Mouse (Mus musculus) hindbrain, embryonic 15.5 days (tissue): ENCODE measurements around the gene Sez6l2. TPM values are rescaled to one million over a fixed set of nuclear protein-coding genes. Genes with fewer than 3 reads are reported as not detected.

Experiments used
- ATAC-seq: fragments of 200-750 bp; cut with Nextera tagmentation; 2 replicates; pipeline ENCODE4 v1.8.0; 2017; ENCODE audit warnings: low read depth, moderate number of reproducible peaks, moderate TSS enrichment; ENCODE audit not compliant: low FRiP score
- H3K27ac ChIP-seq: fragments of 300-500 bp; sonication (generic); replicated peaks from 2 replicates; pipeline ENCODE4 v1.5.1; 2015; ENCODE audit warnings: mild to moderate bottlenecking, inconsistent platforms
- H3K27me3 ChIP-seq: fragments of 300-500 bp; sonication (generic); 2 replicates; pipeline ENCODE4 v1.6.1; 2015; ENCODE audit warnings: control low read depth, inconsistent platforms
- H3K36me3 ChIP-seq: fragments of 300-500 bp; sonication (generic); 2 replicates; pipeline ENCODE4 v1.6.1; 2015; ENCODE audit warnings: control low read depth, inconsistent platforms
- H3K4me1 ChIP-seq: fragments of 300-500 bp; sonication (generic); replicated peaks from 2 replicates; pipeline ENCODE4 v1.6.1; 2015; ENCODE audit warnings: control low read depth, inconsistent platforms
- H3K4me2 ChIP-seq: fragments of 300-500 bp; sonication (generic); 2 replicates; pipeline ENCODE4 v1.6.1; 2015; ENCODE audit warnings: moderate library complexity, mild to moderate bottlenecking, inconsistent platforms
- H3K4me3 ChIP-seq: fragments of 300-500 bp; sonication (generic); 2 replicates; pipeline ENCODE4 v1.5.1; 2015; ENCODE audit warnings: mild to moderate bottlenecking, inconsistent platforms
- H3K9ac ChIP-seq: fragments of 300-500 bp; sonication (generic); 2 replicates; pipeline ENCODE4 v1.6.1; 2015; ENCODE audit warnings: inconsistent platforms
- H3K9me3 ChIP-seq: fragments of 300-500 bp; sonication (generic); 2 replicates; pipeline ENCODE4 v1.6.1; 2016; ENCODE audit warnings: control low read depth, inconsistent platforms
- WGBS: fragments of 180-500 bp; shearing (Covaris S2); methylation state at CpG from one replicate; pipeline ENCODE4 v1.1.7; 2015; 5-methylcytosine and 5-hydroxymethylcytosine counted together
- polyA plus RNA-seq: library from polyadenylated mRNA; unstranded; fragments of >200 nt; fragmentation: Nextera tagmentation; extraction: Ambion mirVana; gene quantifications from 2 replicates; pipeline ENCODE4 v1.2.1, GENCODE M21; 2015

Gene Sez6l2
- polyA plus RNA-seq, 1 experiment from 2014 or later: 55.9 TPM

- ATAC-seq: no peak
- no peak overlapping the region for H3K9ac ChIP-seq
- H3K4me2 ChIP-seq: no peak overlapping the region
- peaks cover 80% of the 10 kb centered on the region for H3K36me3 ChIP-seq
- 0 out of 2 replicates have a peak, but pooled peaks cover 7% of the 10 kb centered on the region for H3K27me3 ChIP-seq
- H3K9me3 ChIP-seq: no peaks in the 10 kb centered on the region
- 33% methylated on average over 19 of the region's 19 CpGs for WGBS
- no peak overlapping the region for H3K27ac ChIP-seq
- no peaks in the 10 kb centered on the region for H3K4me1 ChIP-seq
- no peak overlapping the region for H3K4me3 ChIP-seq
Observed at GRCm38 (mm10) chr7:126963548-126964286, 13.4 kb downstream of the Sez6l2 start.

- Histone ChIP-seq H3K27me3 (0 out of 2 replicates have a peak, but pooled peaks cover 7% of the 10 kb centered on the region), H3K27ac (no peak overlapping the region), H3K4me3 (no peak overlapping the region), H3K4me2 (no peak overlapping the region), H3K4me1 (no peaks in the 10 kb centered on the region), H3K36me3 (peaks cover 81% of the 10 kb centered on the region), H3K9ac (no peak overlapping the region), H3K9me3 (no peaks in the 10 kb centered on the region)
- ATAC-seq: no peak
- WGBS: 59% methylated on average over 3 of the region's 3 CpGs
Observed at GRCm38 (mm10) chr7:126965568-126965967, 15.2 kb downstream of the Sez6l2 start.

DNA sequence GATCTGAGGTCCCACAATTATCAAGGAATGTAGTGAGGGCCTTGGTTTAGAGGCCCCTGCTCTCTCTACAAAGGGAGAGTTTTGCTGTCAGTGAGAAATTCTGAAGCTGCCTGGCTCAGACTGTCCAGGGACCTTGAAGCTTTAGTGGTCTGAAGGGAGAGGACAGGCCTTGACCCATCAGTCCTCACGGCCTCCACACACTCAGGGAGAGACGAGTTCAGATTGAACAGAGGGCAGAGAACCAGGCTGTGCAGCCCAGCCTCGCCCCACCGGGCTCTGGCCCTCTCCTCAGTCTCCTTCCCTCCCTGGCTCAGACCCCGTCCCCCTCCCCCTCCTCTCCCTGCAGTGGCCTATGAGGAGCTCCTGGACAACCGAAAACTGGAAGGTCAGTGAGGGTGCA, 17.0 kb downstream of the Sez6l2 start:
- 0 out of 2 replicates have a peak, but pooled peaks cover 2% of the 10 kb centered on the region for H3K27me3 ChIP-seq
- no peak overlapping the region for H3K27ac ChIP-seq
- 57% methylated on average over 5 of the region's 6 CpGs for WGBS
- H3K4me2 ChIP-seq: no peak overlapping the region
- H3K36me3 ChIP-seq: peaks cover 81% of the 10 kb centered on the region
- no peak overlapping the region for H3K9ac ChIP-seq
- no peaks in the 10 kb centered on the region for H3K4me1 ChIP-seq
- ATAC-seq: no peak
- H3K9me3 ChIP-seq: no peaks in the 10 kb centered on the region
- no peak overlapping the region for H3K4me3 ChIP-seq

DNA sequence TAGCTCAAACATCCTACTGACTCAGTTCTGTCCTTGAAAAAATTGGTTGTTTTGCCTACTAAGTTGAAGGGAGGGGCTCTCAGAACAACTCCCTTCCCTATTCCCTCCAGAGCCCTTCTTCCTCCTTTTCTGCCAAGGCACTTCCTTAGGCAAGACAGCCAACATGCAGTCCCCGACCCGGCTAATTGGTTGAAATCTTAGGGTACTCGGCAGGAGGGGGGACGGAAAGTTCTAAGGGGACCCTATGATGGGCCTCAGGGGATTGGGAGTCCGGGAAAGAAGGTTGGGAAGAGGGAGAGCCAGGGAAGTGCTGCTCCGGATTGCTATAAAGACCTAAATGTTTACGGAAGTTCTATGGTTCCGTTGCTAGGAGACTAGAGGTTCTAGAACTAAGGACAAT, 25.1 kb downstream of the Sez6l2 start:
- no peaks in the 10 kb centered on the region for H3K27me3 ChIP-seq

DNA sequence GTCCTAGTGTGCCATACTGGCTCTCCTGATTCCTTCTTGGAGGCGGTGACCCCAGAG, 25.4 kb downstream of the Sez6l2 start, which contains the start of gene Cdipt:
TSS of gene Cdipt (plus strand) at position 22 of the 57 bp plus-strand sequence.
- no peak for ATAC-seq
- peak within 1 kb of the TSS; percentile 99 for H3K27ac ChIP-seq
- WGBS: 15% methylated on average over 1 of the region's 1 CpGs
- H3K9me3 ChIP-seq: no peaks in the 10 kb centered on the region
- H3K4me2 ChIP-seq: peak within 1 kb of the TSS; percentile 71
- H3K9ac ChIP-seq: peak within 1 kb of the TSS; percentile 100
- peaks cover 16% of the 10 kb centered on the region for H3K4me1 ChIP-seq
- H3K36me3 ChIP-seq: peaks cover 33% of the 10 kb centered on the region
- no peaks in the 10 kb centered on the region for H3K27me3 ChIP-seq
- H3K4me3 ChIP-seq: peak within 1 kb of the TSS; percentile 99

More for the DNA sequence above, 25.1 kb downstream of the Sez6l2 start:
- H3K36me3 ChIP-seq: peaks cover 36% of the 10 kb centered on the region
- H3K4me2 ChIP-seq: peak overlapping the region; percentile 71
- peak overlapping the region; percentile 99 for H3K27ac ChIP-seq
- H3K4me3 ChIP-seq: peak overlapping the region; percentile 99
- no peak for ATAC-seq
- H3K9ac ChIP-seq: no peak overlapping the region
- H3K4me1 ChIP-seq: peaks cover 16% of the 10 kb centered on the region
- no peaks in the 10 kb centered on the region for H3K9me3 ChIP-seq
- 15% methylated on average over 8 of the region's 8 CpGs for WGBS

- peak; percentile 95 for ATAC-seq
- peaks cover 33% of the 10 kb centered on the region for H3K36me3 ChIP-seq
Observed at GRCm38 (mm10) chr7:126975950-126976866, 25.8 kb downstream of the Sez6l2 start, which contains the start of gene Cdiptos. Gene Cdiptos, minus strand, starts transcription at chr7:126976098.

DNA sequence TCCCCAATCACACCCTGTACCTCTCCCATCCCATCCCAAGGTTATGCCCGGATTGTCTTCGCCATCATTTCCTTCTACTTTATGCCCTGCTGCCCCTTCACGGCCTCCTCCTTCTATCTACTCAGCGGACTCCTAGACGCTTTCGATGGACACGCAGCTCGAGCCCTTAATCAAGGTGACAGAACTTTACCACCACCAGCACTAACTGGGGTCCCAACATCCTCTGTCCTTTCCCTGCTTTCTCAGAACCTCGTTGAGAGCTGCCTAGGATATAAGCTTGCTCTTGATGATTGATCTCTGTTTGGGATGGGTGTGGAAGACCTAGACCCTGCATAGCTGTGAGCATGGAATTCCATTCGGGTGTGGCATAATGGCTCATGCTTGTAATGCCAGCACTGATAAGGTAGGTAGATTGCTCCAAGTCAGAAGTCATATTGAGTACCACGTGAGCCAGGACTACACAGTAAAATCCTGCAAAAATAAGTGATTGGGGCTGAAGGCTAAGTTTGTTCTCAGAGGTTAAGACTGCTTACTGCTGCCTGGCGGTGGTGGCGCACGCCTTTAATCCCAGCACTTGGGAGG, 26.6 kb downstream of the Sez6l2 start:
- H3K4me1 ChIP-seq: peaks cover 16% of the 10 kb centered on the region
- peaks cover 27% of the 10 kb centered on the region for H3K36me3 ChIP-seq
- peak overlapping the region; percentile 71 for H3K4me2 ChIP-seq
- peak overlapping the region; percentile 99 for H3K27ac ChIP-seq
- H3K27me3 ChIP-seq: no peaks in the 10 kb centered on the region
- ATAC-seq: no peak
- no peaks in the 10 kb centered on the region for H3K9me3 ChIP-seq
- peak overlapping the region; percentile 99 for H3K4me3 ChIP-seq
- peak overlapping the region; percentile 100 for H3K9ac ChIP-seq
- 30% methylated on average over 14 of the region's 14 CpGs for WGBS

More at GRCm38 (mm10) chr7:126975950-126976866, 25.8 kb downstream of the Sez6l2 start, which contains the start of gene Cdiptos:
- Histone ChIP-seq H3K4me2 (peak within 1 kb of the TSS; percentile 71), H3K27ac (peak within 1 kb of the TSS; percentile 99), H3K27me3 (no peaks in the 10 kb centered on the region), H3K9ac (peak within 1 kb of the TSS; percentile 100), H3K4me1 (peaks cover 16% of the 10 kb centered on the region), H3K4me3 (peak within 1 kb of the TSS; percentile 99), H3K9me3 (no peaks in the 10 kb centered on the region)
- WGBS: under 1% methylated on average over 55 of the region's 55 CpGs

DNA sequence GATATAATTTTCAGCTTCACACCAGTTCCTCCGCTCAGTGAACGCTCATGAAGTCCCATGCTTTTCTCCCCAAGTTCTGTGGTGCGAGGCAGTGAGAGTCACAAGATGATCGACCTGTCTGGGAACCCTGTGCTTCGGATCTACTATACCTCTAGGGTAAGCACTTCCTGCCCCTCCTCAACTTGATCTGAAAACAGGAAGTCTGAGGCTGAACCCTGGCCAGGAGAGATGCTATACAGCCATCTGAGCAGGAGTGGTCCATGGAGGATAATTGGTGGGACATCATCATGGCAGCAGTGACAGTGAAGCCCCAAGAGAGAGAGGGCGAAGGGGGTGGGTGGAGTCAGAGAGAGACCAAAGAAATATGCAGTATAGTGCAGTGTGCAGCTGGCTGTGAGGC, 28.5 kb downstream of the Sez6l2 start:
- Histone ChIP-seq H3K4me3 (no peak overlapping the region), H3K9ac (no peak overlapping the region), H3K4me2 (no peak overlapping the region), H3K36me3 (peaks cover 23% of the 10 kb centered on the region; the same call in 1 of the 2 replicates), H3K4me1 (peaks cover 16% of the 10 kb centered on the region), H3K9me3 (no peaks in the 10 kb centered on the region), H3K27me3 (no peaks in the 10 kb centered on the region), H3K27ac (no peak overlapping the region)
- WGBS: 87% methylated on average over 6 of the region's 6 CpGs
- ATAC-seq: no peak

- no peak overlapping the region for H3K9ac ChIP-seq
- H3K4me1 ChIP-seq: peaks cover 12% of the 10 kb centered on the region
- no peak overlapping the region for H3K4me2 ChIP-seq
- no peaks in the 10 kb centered on the region for H3K27me3 ChIP-seq
- no peaks in the 10 kb centered on the region for H3K9me3 ChIP-seq
- ATAC-seq: no peak
- peaks cover 23% of the 10 kb centered on the region; the same call in 1 of the 2 replicates for H3K36me3 ChIP-seq
- WGBS: 94% methylated on average over 2 of the region's 2 CpGs
- H3K27ac ChIP-seq: no peak overlapping the region
- H3K4me3 ChIP-seq: no peak overlapping the region
Observed at GRCm38 (mm10) chr7:126981601-126982000, 31.2 kb downstream of the Sez6l2 start.

DNA sequence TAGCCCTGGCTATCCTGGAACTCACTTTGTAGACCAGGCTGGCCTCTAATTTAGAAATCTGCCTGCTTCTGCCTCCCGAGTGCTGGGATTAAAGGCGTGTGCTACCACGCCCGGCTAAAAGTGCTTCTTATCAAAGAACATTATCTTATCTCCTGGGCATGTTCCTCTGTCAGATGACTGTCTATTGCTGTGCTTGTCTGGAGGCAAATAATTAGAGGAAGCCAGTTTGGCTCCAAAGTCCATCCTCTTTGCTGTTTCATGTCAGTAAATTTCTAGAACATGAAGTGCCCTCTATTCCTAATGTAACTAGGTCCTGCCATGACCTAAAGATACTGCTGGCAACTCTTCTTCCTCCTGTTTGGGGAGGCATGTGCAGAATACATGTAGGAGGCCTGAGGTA, 31.7 kb downstream of the Sez6l2 start:
- no peak overlapping the region for H3K4me2 ChIP-seq
- H3K4me1 ChIP-seq: peaks cover 10% of the 10 kb centered on the region
- no peak for ATAC-seq
- no peak overlapping the region for H3K4me3 ChIP-seq
- WGBS: 87% methylated on average over 4 of the region's 4 CpGs
- no peaks in the 10 kb centered on the region for H3K9me3 ChIP-seq
- no peak overlapping the region for H3K27ac ChIP-seq
- no peaks in the 10 kb centered on the region for H3K27me3 ChIP-seq
- peaks cover 23% of the 10 kb centered on the region; the same call in 1 of the 2 replicates for H3K36me3 ChIP-seq
- no peak overlapping the region for H3K9ac ChIP-seq

DNA sequence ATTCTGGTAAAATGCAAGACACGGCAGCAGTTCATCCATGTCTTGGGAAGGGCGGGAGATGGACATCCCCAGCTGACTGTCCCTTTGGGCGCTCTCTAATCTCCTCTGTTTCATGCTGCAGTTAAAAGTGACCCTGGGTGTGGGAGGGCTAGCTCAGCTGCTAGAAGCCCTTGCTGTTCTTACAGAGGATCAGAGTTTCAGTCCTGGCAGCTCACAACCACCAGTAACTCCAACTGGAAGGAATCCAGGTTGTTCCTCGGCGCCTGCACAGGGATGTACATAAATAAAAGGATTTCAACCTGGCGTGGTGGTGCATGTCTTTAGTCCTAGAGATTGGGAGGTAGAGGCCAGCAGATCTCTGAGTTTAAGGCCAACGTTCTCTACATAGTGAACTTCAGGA, 32.8 kb downstream of the Sez6l2 start:
- Histone ChIP-seq H3K4me3 (no peak overlapping the region), H3K9me3 (no peaks in the 10 kb centered on the region), H3K27ac (no peak overlapping the region), H3K4me1 (no peaks in the 10 kb centered on the region), H3K27me3 (no peaks in the 10 kb centered on the region), H3K4me2 (no peak overlapping the region), H3K9ac (no peak overlapping the region), H3K36me3 (peaks cover 23% of the 10 kb centered on the region; the same call in 1 of the 2 replicates)
- 87% methylated on average over 7 of the region's 7 CpGs for WGBS
- ATAC-seq: no peak
